Mouse (Mus musculus): ENCODE data around the gene Sdf2l1.
A peak's percentile ranks its signal among the peaks of the same experiment; 100 is the strongest.

Gene Sdf2l1

DNA sequence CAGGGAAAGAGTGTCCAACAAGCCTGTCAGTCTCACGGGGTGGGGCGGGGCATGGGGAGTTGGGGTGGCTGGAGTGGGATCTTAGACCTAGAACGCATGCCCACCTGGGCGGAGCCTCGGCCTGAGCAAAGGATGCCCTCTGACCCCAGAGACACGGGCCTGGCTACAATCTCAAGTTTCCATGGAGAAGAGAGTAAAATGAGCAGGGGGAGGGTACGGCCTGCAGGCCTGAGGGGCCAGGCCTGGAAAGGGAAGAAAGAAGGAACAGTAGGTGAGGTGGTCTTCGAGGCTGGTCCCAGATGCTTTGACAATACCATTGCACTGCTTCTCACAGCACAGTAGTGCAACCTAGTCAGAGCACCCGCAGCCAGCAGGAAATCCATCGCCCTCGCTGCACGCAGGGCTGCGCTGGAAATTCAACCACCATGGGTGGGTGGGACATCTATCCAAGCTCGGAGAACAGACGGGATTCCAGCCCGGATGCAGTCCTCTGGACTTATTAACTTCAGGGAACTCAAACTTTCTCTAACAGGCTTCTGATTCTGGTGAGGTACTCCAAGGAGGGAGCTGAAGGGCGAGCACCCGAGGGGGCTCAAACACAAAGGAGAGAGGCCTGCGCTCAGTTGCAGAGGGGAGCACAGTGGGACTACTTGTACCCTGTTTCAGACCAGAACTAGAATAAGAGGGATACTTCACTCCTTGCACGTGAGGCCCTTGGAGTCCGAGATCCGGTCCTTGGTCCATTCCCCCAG lies 7.9 kb downstream of the Sdf2l1 start:
- no peak for DNase-seq (ENCODE audit: low spot score in 2 of 2)

- DNase-seq (ENCODE audit: low spot score in 2 of 2), result no peak
These were observed 10.6 kb downstream of the Sdf2l1 start for GRCm38 (mm10) chr16:17121569-17121968.

GRCm38 (mm10) chr16:17117309-17117799 lies 14.8 kb downstream of the Sdf2l1 start:
- DNase-seq (ENCODE audit: low spot score in 2 of 2), result no peak

- DNase-seq (ENCODE audit: low spot score in 2 of 2), result peak; percentile 39 to 63
These were observed 21.1 kb downstream of the Sdf2l1 start, which contains the start of gene Ppil2 for GRCm38 (mm10) chr16:17110771-17111743. Gene Ppil2, minus strand, starts transcription at chr16:17111257.

GRCm38 (mm10) chr16:17104600-17104999 lies 27.6 kb downstream of the Sdf2l1 start:
- no peak for DNase-seq (ENCODE audit: low spot score in 2 of 2)

- DNase-seq (ENCODE audit: low spot score in 2 of 2), result no peak
These were observed 29.5 kb downstream of the Sdf2l1 start for GRCm38 (mm10) chr16:17102630-17103220.

GRCm38 (mm10) chr16:17096938-17097337 lies 35.2 kb downstream of the Sdf2l1 start:
- no peak for DNase-seq (ENCODE audit: low spot score in 2 of 2)

GRCm38 (mm10) chr16:17088346-17088745 lies 43.8 kb downstream of the Sdf2l1 start:
- DNase-seq (ENCODE audit: low spot score in 2 of 2), result no peak

DNA sequence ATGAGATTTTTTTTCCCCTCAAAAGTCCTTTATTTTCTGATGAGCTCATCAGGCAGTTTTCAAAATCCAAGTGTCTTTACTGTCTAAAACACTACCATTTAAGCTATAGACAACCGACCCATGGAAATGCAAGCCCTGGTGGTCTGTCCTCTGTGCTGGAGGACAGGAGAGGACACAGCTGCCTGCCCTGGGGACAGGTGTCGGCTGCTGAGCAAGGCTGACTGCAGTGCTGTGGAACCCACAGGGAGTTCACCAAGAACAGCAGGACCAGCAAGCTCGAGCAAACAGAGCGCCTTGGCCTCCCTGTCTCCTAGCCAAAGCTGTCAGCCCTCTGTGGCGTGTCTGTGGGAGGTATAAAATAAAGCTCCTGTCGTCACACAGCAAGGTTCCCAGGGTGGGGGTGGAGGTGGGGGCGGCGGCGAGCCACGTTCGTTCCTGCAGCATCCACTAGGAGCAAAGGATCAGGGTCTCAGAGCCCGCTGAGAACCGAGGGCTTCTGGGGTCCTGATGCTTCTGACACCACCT lies 45.5 kb downstream of the Sdf2l1 start:
- no peak for DNase-seq (ENCODE audit: low spot score in 2 of 2)

DNA sequence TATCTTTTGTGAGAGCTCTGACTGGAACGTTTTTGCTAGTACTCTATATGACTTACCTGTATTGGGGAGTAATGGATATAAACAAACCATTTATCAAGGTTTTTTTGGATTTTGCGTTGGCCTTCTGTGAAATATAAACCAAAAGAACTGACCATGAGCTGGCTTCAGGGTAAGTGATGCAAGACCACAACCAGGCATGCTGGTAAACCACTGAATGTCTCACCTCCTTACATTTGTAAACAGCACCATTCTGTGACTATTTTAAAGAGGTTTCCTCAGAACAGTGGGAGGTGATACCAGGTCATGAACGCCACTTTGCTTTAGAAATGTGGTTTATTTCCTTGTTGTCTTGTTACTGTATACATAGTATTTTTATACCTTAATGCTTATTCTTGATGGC lies 45.9 kb downstream of the Sdf2l1 start:
- no peak for DNase-seq (ENCODE audit: low spot score in 2 of 2)

DNA sequence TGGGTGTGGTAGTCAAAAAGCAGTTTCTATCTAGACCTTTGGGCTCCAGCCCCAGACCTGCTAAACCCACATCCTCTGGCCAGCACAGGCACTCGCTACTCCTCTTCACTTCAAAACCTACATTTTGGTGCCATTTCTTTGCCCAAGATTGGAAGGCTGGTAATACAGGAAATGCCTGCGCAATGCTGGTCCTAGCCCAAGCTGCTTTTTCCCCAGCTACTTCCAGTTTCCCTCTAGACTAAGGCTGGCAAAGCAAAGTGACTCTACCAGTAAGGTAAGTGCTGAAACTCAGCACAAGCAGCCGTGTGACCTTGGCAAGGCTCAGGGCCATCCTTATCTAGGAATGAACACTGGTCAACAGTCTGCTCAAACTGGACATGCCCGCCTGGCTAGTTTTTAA lies 46.5 kb downstream of the Sdf2l1 start:
- DNase-seq (ENCODE audit: low spot score in 2 of 2), result no peak

DNA sequence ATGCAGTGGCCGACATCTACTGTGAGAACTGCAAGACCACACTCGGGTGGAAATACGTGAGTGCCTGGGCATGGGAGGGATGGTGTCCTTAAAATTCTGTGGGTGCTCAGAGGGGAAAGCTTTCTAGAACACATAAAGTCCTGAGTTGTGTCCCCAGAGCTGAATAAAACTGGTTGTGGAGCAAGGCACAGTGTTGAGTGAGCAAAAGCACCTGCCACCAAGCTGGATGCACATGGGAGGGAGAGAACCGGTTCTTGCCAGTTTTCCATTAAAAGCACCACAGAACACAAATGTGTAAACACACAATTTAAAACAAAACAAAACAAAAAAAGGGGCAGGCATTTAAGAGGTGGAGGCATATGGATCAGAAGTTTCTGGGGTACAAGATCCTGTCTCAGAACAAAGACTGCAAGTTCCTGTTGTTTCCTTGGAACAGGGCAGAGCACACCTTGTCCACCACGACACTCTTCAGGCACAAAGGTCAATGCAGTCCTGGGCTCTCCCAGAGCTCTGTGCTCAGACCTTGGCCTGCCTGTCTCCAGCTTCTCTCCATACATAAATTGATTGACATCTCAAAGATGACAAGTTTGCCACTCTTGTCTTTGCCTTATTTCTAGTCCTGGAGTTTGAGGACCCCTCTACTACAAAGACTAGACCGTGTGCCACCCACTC lies 49.9 kb downstream of the Sdf2l1 start:
- no peak for DNase-seq (ENCODE audit: low spot score in 2 of 2)

All from spleen, postnatal 14 days (tissue).